Comparison of ENCODE assay signal across 9 mouse cellular contexts in the genomic region with DNA sequence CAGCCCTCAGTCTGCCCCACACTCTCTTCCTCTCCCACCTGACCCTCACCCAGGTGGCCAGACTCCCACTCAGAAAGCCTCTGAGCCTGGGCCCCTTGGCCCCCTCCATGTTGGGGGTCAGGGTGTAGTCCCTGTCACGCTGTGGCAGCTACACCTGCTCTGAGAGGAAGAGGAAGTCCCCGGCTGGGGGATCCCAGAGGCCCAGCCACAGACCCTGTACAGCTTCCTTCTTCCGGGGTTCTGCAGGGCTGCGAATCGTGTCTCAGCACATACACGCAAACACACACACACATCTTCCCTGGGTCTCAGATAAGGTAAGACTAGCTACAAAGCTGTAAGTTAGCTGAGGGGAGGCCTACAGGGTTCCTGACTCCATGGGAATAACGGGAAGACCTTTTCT. TPM values are rescaled to one million over a fixed set of nuclear protein-coding genes. Genes with fewer than 3 reads are reported as not detected.
A peak's percentile ranks its signal among the peaks of the same experiment; 100 is the strongest.
DNase-seq lines count a peak whose midpoint lies in the region; ATAC-seq and TF ChIP-seq lines count a peak whose summit lies in the region.
"Had no signal": no experiment of that assay in that cellular context is flagged by ENCODE, and none has a peak within 500 bp of the region (broad histone marks: within the 10 kb centered on the region; RNA-seq: fewer than 3 reads in every experiment).

A gene (minus strand): TSS at position 181 of the 400 bp plus-strand sequence.

- no peak within 1 kb of the TSS for H3K4me3 ChIP-seq in lung, postnatal 0 days (ENCODE audit: low read depth, low read length)
- peak within 1 kb of the TSS; percentile 47 for H3K4me3 ChIP-seq in macrophage (ENCODE audit: inconsistent target)
- no peak within 1 kb of the TSS for H3K4me3 ChIP-seq in forebrain, embryonic 10.5 days

- H3K27me3 ChIP-seq in lung, postnatal 0 days (replicated peaks; ENCODE audit: insufficient read depth, low read length) = 0 out of 2 replicates have a peak, but pooled peaks cover 5% of the 10 kb centered on the region
- peaks cover 37% of the 10 kb centered on the region for H3K27me3 ChIP-seq in forebrain, embryonic 10.5 days (ENCODE audit: poor library complexity, severe bottlenecking)

- H3K9me3 ChIP-seq in lung, postnatal 0 days (ENCODE audit: low read length) = no peaks in the 10 kb centered on the region
- H3K9me3 ChIP-seq in forebrain, embryonic 10.5 days = no peaks in the 10 kb centered on the region

- H3K36me3 ChIP-seq in lung, postnatal 0 days (ENCODE audit: insufficient read depth, low read length) = no peaks in the 10 kb centered on the region
- H3K36me3 ChIP-seq in macrophage (ENCODE audit: inconsistent target) = peaks cover 31% of the 10 kb centered on the region
- no peaks in the 10 kb centered on the region for H3K36me3 ChIP-seq in forebrain, embryonic 10.5 days (replicated peaks)

- TF ChIP-seq EP300 in lung, postnatal 0 days (IDR thresholded peaks at IDR 0.05) = no peak

- WGBS in lung, postnatal 0 days = 70% methylated on average over 7 of the region's 7 CpGs
- 2% methylated on average over 7 of the region's 7 CpGs for WGBS in macrophage (ENCODE audit: missing documents)
- 84% methylated on average over 7 of the region's 7 CpGs for WGBS in forebrain, embryonic 10.5 days

- DNase-seq in lung, adult 18-20 months = peak; percentile 50 to 67
- no peak for DNase-seq in lung, postnatal 0 days (ENCODE audit: low spot score)
- DNase-seq in c-Kit-positive CD71-negative TER-119-negative erythroid progenitor cells, embryonic 14.5 days (ENCODE audit: low read depth) = peak; percentile 56
- peak; percentile 84 to 87 for DNase-seq in thymus, postnatal 10 days (ENCODE audit: low spot score in 2 of 2)
- DNase-seq in right cerebral cortex, postnatal 4 days = no peak
- no peak for DNase-seq in cerebellum, adult 8-10 months
- DNase-seq in forebrain, embryonic 10.5 days (ENCODE audit: extremely low spot score, low spot score) = no peak

- H3K27ac ChIP-seq in lung, postnatal 0 days (ENCODE audit: low read length) = no peak within 1 kb of the TSS
- peak within 1 kb of the TSS; percentile 77 for H3K27ac ChIP-seq in macrophage
- no peak within 1 kb of the TSS for H3K27ac ChIP-seq in forebrain, embryonic 10.5 days
- H3K27ac ChIP-seq: hindbrain, embryonic 14.5 days had no signal

- no peak for TF ChIP-seq CTCF in lung, postnatal 0 days (IDR thresholded peaks at IDR 0.05)

- H3K79me2 ChIP-seq in macrophage (ENCODE audit: inconsistent target) = peaks cover 33% of the 10 kb centered on the region; the same call in 1 of the 2 replicates

- no peak within 1 kb of the TSS for H3K9ac ChIP-seq in lung, postnatal 0 days (replicated peaks; ENCODE audit: low read depth)
- H3K9ac ChIP-seq: hindbrain, embryonic 14.5 days had no signal

- H3K4me1 ChIP-seq in lung, postnatal 0 days (ENCODE audit: insufficient read depth, low read depth, low read length) = peaks cover 5% of the 10 kb centered on the region; the same call in 1 of the 2 replicates
- H3K4me1 ChIP-seq in forebrain, embryonic 10.5 days = peaks cover 36% of the 10 kb centered on the region

- H3K4me2 ChIP-seq in lung, postnatal 0 days (replicated peaks; ENCODE audit: low read depth, low read length) = no peak within 1 kb of the TSS
- H3K4me2 ChIP-seq: hindbrain, embryonic 14.5 days had no signal

- ATAC-seq in lung, postnatal 0 days = no peak

RNA-seq across cellular contexts. Expression of the gene that starts here (rescaled TPM):
- 2.9 and 6.3 TPM in 2 replicates for polyA plus RNA-seq in lung, postnatal 0 days (2015; fragmentation: Nextera tagmentation; extraction: Ambion mirVana)
- 100 to 1,000 TPM in 20 of 26 experiments, 10 to 100 TPM in 6; 61.5 to 528 (median 169) TPM for total RNA-seq in macrophage (2018; cell fraction: chromatin; rRNA removed)
- 10 to 100 TPM; 23.7 to 58.1 (median 40.5) TPM for total RNA-seq in macrophage (2018; cell fraction: cytosol; rRNA removed)
- 100 to 1,000 TPM in 14 of 26 experiments, 10 to 100 TPM in 12; 39.5 to 274 (median 109) TPM for total RNA-seq in macrophage (2018; cell fraction: nucleus; rRNA removed)
- 16.2 to 28.6 TPM (median 21.1 TPM) in 3 replicates for polyA plus RNA-seq in macrophage (2018)
- 0.32 and 0.36 TPM in 2 replicates for polyA plus RNA-seq in forebrain, embryonic 10.5 days (2016; fragmentation: Nextera tagmentation; extraction: Ambion mirVana)

Comparison
In these comparisons a context has a peak if more than half of its experiments do, and no peak if none do; other contexts are left out.
1. DNase-seq: peak in lung, adult 18-20 months (2 of 2), c-Kit-positive CD71-negative TER-119-negative erythroid progenitor cells, embryonic 14.5 days (single experiment) and thymus, postnatal 10 days (2 of 2); none in lung, postnatal 0 days (single experiment), right cerebral cortex, postnatal 4 days (single experiment), cerebellum, adult 8-10 months (single experiment) and forebrain, embryonic 10.5 days (single experiment).